Mouse (Mus musculus): ENCODE measurements around the gene Tmem216.
A peak's percentile ranks its signal among the peaks of the same experiment; 100 is the strongest.

Tmem216 gene

GRCm38 (mm10) chr19:10555624-10556510 is at the start of gene Tmem216:
Gene Tmem216, minus strand, starts transcription at chr19:10556238.
- peak; percentile 78 to 83 for DNase-seq

- peak; percentile 96 to 97 for DNase-seq
These were observed 49.4 kb upstream of the Tmem216 start, which contains the start of the genes Ddb1 and Tkfc for GRCm38 (mm10) chr19:10605293-10605900. Gene Ddb1, plus strand, starts transcription at chr19:10605327. Gene Tkfc, minus strand, starts transcription at chr19:10605654.

- no peak for DNase-seq
These were observed 48.5 kb upstream of the Tmem216 start for GRCm38 (mm10) chr19:10604534-10604933.

- DNase-seq, result peak in 1 of 2 experiments; percentile 15
These were observed 47.9 kb upstream of the Tmem216 start for GRCm38 (mm10) chr19:10603660-10604523.

GRCm38 (mm10) chr19:10602787-10603186 is 46.7 kb upstream of the Tmem216 start:
- peak; percentile 74 to 81 for DNase-seq

GRCm38 (mm10) chr19:10602247-10602769 is 46.3 kb upstream of the Tmem216 start:
- peak in 1 of 2 experiments; percentile 17 for DNase-seq

- no peak for DNase-seq
These were observed 43.6 kb upstream of the Tmem216 start for GRCm38 (mm10) chr19:10599648-10600047.

GRCm38 (mm10) chr19:10598188-10598587 is 42.1 kb upstream of the Tmem216 start:
- DNase-seq, result no peak

GRCm38 (mm10) chr19:10591659-10592377 is 35.8 kb upstream of the Tmem216 start:
- DNase-seq, result no peak

- no peak for DNase-seq
These were observed 34.3 kb upstream of the Tmem216 start for GRCm38 (mm10) chr19:10590301-10590700.

GRCm38 (mm10) chr19:10589127-10589857 is 33.3 kb upstream of the Tmem216 start:
- no peak for DNase-seq

GRCm38 (mm10) chr19:10587231-10587630 is 31.2 kb upstream of the Tmem216 start:
- no peak for DNase-seq

- peak in 1 of 2 experiments; percentile 25 for DNase-seq
These were observed 29.1 kb upstream of the Tmem216 start for GRCm38 (mm10) chr19:10585112-10585511.

GRCm38 (mm10) chr19:10583550-10584146 is 27.6 kb upstream of the Tmem216 start:
- DNase-seq, result no peak

- no peak for DNase-seq
These were observed 25.9 kb upstream of the Tmem216 start for GRCm38 (mm10) chr19:10581984-10582383.

- no peak for DNase-seq
These were observed 24.7 kb upstream of the Tmem216 start for GRCm38 (mm10) chr19:10580761-10581160.

- DNase-seq, result no peak
These were observed 24.1 kb upstream of the Tmem216 start for GRCm38 (mm10) chr19:10580102-10580501.

GRCm38 (mm10) chr19:10576690-10577561 is 20.9 kb upstream of the Tmem216 start, which contains the start of the genes Cyb561a3 and Tmem138:
Gene Cyb561a3, plus strand, starts transcription at chr19:10577172.
Gene Tmem138, minus strand, starts transcription at chr19:10577362.
- DNase-seq, result peak; percentile 85 to 91

GRCm38 (mm10) chr19:10569627-10570026 is 13.6 kb upstream of the Tmem216 start:
- no peak for DNase-seq
